Mouse (Mus musculus): Measurements from ENCODE around the gene Cul9. TPM values are rescaled to one million over a fixed set of nuclear protein-coding genes. Genes with fewer than 3 reads are reported as not detected.

The Cul9 gene
- polyA plus RNA-seq, 1 experiment from 2014 or later, result 1.1 TPM

DNA sequence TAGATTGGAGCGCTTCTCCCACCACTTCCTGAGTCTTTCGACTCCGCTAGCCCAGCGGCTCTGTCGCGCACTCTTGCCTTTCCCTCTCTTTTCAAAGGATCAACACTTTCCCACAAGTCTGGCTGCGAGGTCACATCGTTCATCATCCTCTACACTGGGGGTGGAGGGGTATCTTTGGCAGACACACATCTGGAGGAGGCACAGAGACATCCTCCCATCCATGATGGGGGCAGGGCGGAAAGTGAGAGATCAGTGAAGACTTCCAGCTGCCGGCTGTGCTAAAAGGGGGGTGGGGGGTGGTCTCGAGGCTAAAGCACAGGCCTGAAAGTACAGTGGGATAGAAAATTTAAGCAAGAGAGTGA, 10.4 kb upstream of the Cul9 start:
- 1% methylated on average over 11 of the region's 11 CpGs for WGBS
- ATAC-seq (replicated peaks; ENCODE audit: low FRiP score), result peak; percentile 9
- peaks cover 32% of the 10 kb centered on the region for H3K4me1 ChIP-seq (replicated peaks; ENCODE audit: control insufficient read depth, insufficient read depth, low read length)
- peaks cover 3% of the 10 kb centered on the region for H3K36me3 ChIP-seq (ENCODE audit: control insufficient read depth, insufficient read depth, low read length)
- peak; percentile 71 for DNase-seq (ENCODE audit: low spot score)
- H3K4me2 ChIP-seq, result peak overlapping the region; percentile 84
- no peaks in the 10 kb centered on the region for H3K9me3 ChIP-seq (ENCODE audit: control insufficient read depth, low read length)
- H3K27me3 ChIP-seq (replicated peaks; ENCODE audit: control insufficient read depth, insufficient read depth, low read length), result no peaks in the 10 kb centered on the region
- H3K9ac ChIP-seq (ENCODE audit: low read depth, low read length), result peak overlapping the region; percentile 66
- H3K4me3 ChIP-seq (ENCODE audit: low read depth, low read length), result peak overlapping the region; percentile 90
- peak overlapping the region; percentile 79 for H3K27ac ChIP-seq (ENCODE audit: low read depth, low read length)

- Histone ChIP-seq H3K4me2 (peak within 1 kb of the TSS; percentile 97), H3K4me3 (ENCODE audit: low read depth, low read length) (peak within 1 kb of the TSS; percentile 90), H3K9ac (ENCODE audit: low read depth, low read length) (peak within 1 kb of the TSS; percentile 93), H3K27me3 (replicated peaks; ENCODE audit: control insufficient read depth, insufficient read depth, low read length) (no peaks in the 10 kb centered on the region), H3K4me1 (replicated peaks; ENCODE audit: control insufficient read depth, insufficient read depth, low read length) (peaks cover 32% of the 10 kb centered on the region), H3K9me3 (ENCODE audit: control insufficient read depth, low read length) (no peaks in the 10 kb centered on the region), H3K27ac (ENCODE audit: low read depth, low read length) (peak within 1 kb of the TSS; percentile 88), H3K36me3 (ENCODE audit: control insufficient read depth, insufficient read depth, low read length) (peaks cover 8% of the 10 kb centered on the region)
- ATAC-seq (replicated peaks; ENCODE audit: low FRiP score) (peak; percentile 95), DNase-seq (ENCODE audit: low spot score) (peak; percentile 93)
- under 1% methylated on average over 87 of the region's 87 CpGs for WGBS
Measured at GRCm38 (mm10) chr17:46555673-46556583, 9.7 kb upstream of the Cul9 start, which contains the start of gene Srf. TSS of gene Srf (minus strand) at chr17:46556175.

GRCm38 (mm10) chr17:46554977-46555672, 8.9 kb upstream of the Cul9 start:
- H3K4me2 ChIP-seq, result peak overlapping the region; percentile 97
- H3K27ac ChIP-seq (ENCODE audit: low read depth, low read length), result peak overlapping the region; percentile 88
- under 1% methylated on average over 73 of the region's 75 CpGs for WGBS
- peak overlapping the region; percentile 93 for H3K9ac ChIP-seq (ENCODE audit: low read depth, low read length)
- no peaks in the 10 kb centered on the region for H3K9me3 ChIP-seq (ENCODE audit: control insufficient read depth, low read length)
- DNase-seq (ENCODE audit: low spot score) (peak; percentile 54), ATAC-seq (replicated peaks; ENCODE audit: low FRiP score) (0 out of 2 replicates have a peak, but pooled peaks have one; percentile 5)
- peak overlapping the region; percentile 90 for H3K4me3 ChIP-seq (ENCODE audit: low read depth, low read length)
- H3K36me3 ChIP-seq (ENCODE audit: control insufficient read depth, insufficient read depth, low read length), result peaks cover 14% of the 10 kb centered on the region
- peaks cover 32% of the 10 kb centered on the region for H3K4me1 ChIP-seq (replicated peaks; ENCODE audit: control insufficient read depth, insufficient read depth, low read length)
- no peaks in the 10 kb centered on the region for H3K27me3 ChIP-seq (replicated peaks; ENCODE audit: control insufficient read depth, insufficient read depth, low read length)

- peak overlapping the region; percentile 97 for H3K4me2 ChIP-seq
- H3K27ac ChIP-seq (ENCODE audit: low read depth, low read length), result peak overlapping the region; percentile 22; the same call in 1 of the 2 replicates
- no peaks in the 10 kb centered on the region for H3K27me3 ChIP-seq (replicated peaks; ENCODE audit: control insufficient read depth, insufficient read depth, low read length)
- DNase-seq (ENCODE audit: low spot score) (no peak), ATAC-seq (replicated peaks; ENCODE audit: low FRiP score) (no peak)
- H3K4me1 ChIP-seq (replicated peaks; ENCODE audit: control insufficient read depth, insufficient read depth, low read length), result peaks cover 32% of the 10 kb centered on the region
- H3K4me3 ChIP-seq (ENCODE audit: low read depth, low read length), result peak overlapping the region; percentile 90
- no peaks in the 10 kb centered on the region for H3K9me3 ChIP-seq (ENCODE audit: control insufficient read depth, low read length)
- peak overlapping the region; percentile 93 for H3K9ac ChIP-seq (ENCODE audit: low read depth, low read length)
- H3K36me3 ChIP-seq (ENCODE audit: control insufficient read depth, insufficient read depth, low read length), result peaks cover 16% of the 10 kb centered on the region
- whole genome bisulfite sequencing, result 2% methylated on average over 11 of the region's 11 CpGs
Measured at GRCm38 (mm10) chr17:46554646-46554976, 8.4 kb upstream of the Cul9 start.

GRCm38 (mm10) chr17:46553926-46554325, 7.7 kb upstream of the Cul9 start:
- peaks cover 32% of the 10 kb centered on the region for H3K4me1 ChIP-seq (replicated peaks; ENCODE audit: control insufficient read depth, insufficient read depth, low read length)
- no peak overlapping the region for H3K9ac ChIP-seq (ENCODE audit: low read depth, low read length)
- H3K27ac ChIP-seq (ENCODE audit: low read depth, low read length), result no peak overlapping the region

DNA sequence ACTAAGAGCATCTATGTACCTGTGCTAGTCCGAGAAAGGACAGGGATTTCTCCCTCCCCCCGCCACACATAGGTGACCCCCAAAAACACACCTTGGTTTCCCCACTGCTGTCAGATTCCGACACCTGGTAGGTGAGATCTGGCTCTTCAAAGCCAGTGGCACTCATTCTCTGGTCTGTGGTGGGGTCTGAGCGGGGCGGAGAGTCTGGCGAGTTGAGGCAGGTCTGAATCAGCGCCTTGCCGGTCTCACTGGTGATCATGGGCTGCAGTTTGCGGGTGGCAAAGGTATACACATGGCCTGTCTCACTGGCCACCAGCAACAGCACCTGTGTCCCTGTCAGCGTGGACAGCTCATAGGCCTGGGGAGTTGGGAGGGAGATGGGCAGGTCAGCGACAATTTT, 7.3 kb upstream of the Cul9 start:
- no peak for DNase-seq (ENCODE audit: low spot score)
- Histone ChIP-seq H3K27me3 (replicated peaks; ENCODE audit: control insufficient read depth, insufficient read depth, low read length) (no peaks in the 10 kb centered on the region), H3K4me1 (replicated peaks; ENCODE audit: control insufficient read depth, insufficient read depth, low read length) (peaks cover 32% of the 10 kb centered on the region), H3K4me3 (ENCODE audit: low read depth, low read length) (peak overlapping the region; percentile 90), H3K27ac (ENCODE audit: low read depth, low read length) (no peak overlapping the region), H3K36me3 (ENCODE audit: control insufficient read depth, insufficient read depth, low read length) (peaks cover 25% of the 10 kb centered on the region), H3K9ac (ENCODE audit: low read depth, low read length) (no peak overlapping the region), H3K4me2 (peak overlapping the region; percentile 97), H3K9me3 (ENCODE audit: control insufficient read depth, low read length) (no peaks in the 10 kb centered on the region)
- WGBS, result 58% methylated on average over 11 of the region's 11 CpGs
- ATAC-seq (replicated peaks; ENCODE audit: low FRiP score), result no peak

More at GRCm38 (mm10) chr17:46553926-46554325, 7.7 kb upstream of the Cul9 start:
- peak overlapping the region; percentile 90 for H3K4me3 ChIP-seq (ENCODE audit: low read depth, low read length)
- no peak for ATAC-seq (replicated peaks; ENCODE audit: low FRiP score)
- peak overlapping the region; percentile 97 for H3K4me2 ChIP-seq
- no peaks in the 10 kb centered on the region for H3K27me3 ChIP-seq (replicated peaks; ENCODE audit: control insufficient read depth, insufficient read depth, low read length)
- peaks cover 22% of the 10 kb centered on the region for H3K36me3 ChIP-seq (ENCODE audit: control insufficient read depth, insufficient read depth, low read length)
- no peaks in the 10 kb centered on the region for H3K9me3 ChIP-seq (ENCODE audit: control insufficient read depth, low read length)
- WGBS, result 78% methylated on average over 3 of the region's 3 CpGs
- no peak for DNase-seq (ENCODE audit: low spot score)

GRCm38 (mm10) chr17:46552841-46553423, 6.7 kb upstream of the Cul9 start:
- H3K4me1 ChIP-seq (replicated peaks; ENCODE audit: control insufficient read depth, insufficient read depth, low read length), result peaks cover 32% of the 10 kb centered on the region
- WGBS, result 14% methylated on average over 24 of the region's 24 CpGs
- peak overlapping the region; percentile 90 for H3K4me3 ChIP-seq (ENCODE audit: low read depth, low read length)
- ATAC-seq (replicated peaks; ENCODE audit: low FRiP score), result peak; percentile 44
- H3K27me3 ChIP-seq (replicated peaks; ENCODE audit: control insufficient read depth, insufficient read depth, low read length), result no peaks in the 10 kb centered on the region
- peaks cover 27% of the 10 kb centered on the region for H3K36me3 ChIP-seq (ENCODE audit: control insufficient read depth, insufficient read depth, low read length)
- H3K4me2 ChIP-seq, result peak overlapping the region; percentile 97
- H3K9me3 ChIP-seq (ENCODE audit: control insufficient read depth, low read length), result no peaks in the 10 kb centered on the region
- no peak overlapping the region for H3K27ac ChIP-seq (ENCODE audit: low read depth, low read length)
- no peak overlapping the region for H3K9ac ChIP-seq (ENCODE audit: low read depth, low read length)
- DNase-seq (ENCODE audit: low spot score), result peak; percentile 70

GRCm38 (mm10) chr17:46552151-46552550, 6.0 kb upstream of the Cul9 start:
- Histone ChIP-seq H3K36me3 (ENCODE audit: control insufficient read depth, insufficient read depth, low read length) (peaks cover 27% of the 10 kb centered on the region), H3K4me3 (ENCODE audit: low read depth, low read length) (no peak overlapping the region), H3K27me3 (replicated peaks; ENCODE audit: control insufficient read depth, insufficient read depth, low read length) (peaks cover 4% of the 10 kb centered on the region), H3K9me3 (ENCODE audit: control insufficient read depth, low read length) (no peaks in the 10 kb centered on the region), H3K27ac (ENCODE audit: low read depth, low read length) (no peak overlapping the region), H3K4me1 (replicated peaks; ENCODE audit: control insufficient read depth, insufficient read depth, low read length) (peaks cover 34% of the 10 kb centered on the region), H3K4me2 (no peak overlapping the region), H3K9ac (ENCODE audit: low read depth, low read length) (no peak overlapping the region)
- DNase-seq (ENCODE audit: low spot score) (no peak), ATAC-seq (replicated peaks; ENCODE audit: low FRiP score) (no peak)
- 90% methylated on average over 7 of the region's 7 CpGs for WGBS
